Mouse (Mus musculus) ES-Bruce4 (cell line): ENCODE measurements around the gene Tns2. TPM values are rescaled to one million over a fixed set of nuclear protein-coding genes. Genes with fewer than 3 reads are reported as not detected.

Experiments used
- H3K27ac ChIP-seq: 2 replicates; pipeline ENCODE4 v1.5.1; 2012; ENCODE audit warnings: low read length, inconsistent platforms; ENCODE audit not compliant: insufficient read depth
- H3K27me3 ChIP-seq: 2 replicates; pipeline ENCODE4 v1.6.1; 2012; ENCODE audit warnings: mild to moderate bottlenecking, low read length, inconsistent platforms; ENCODE audit not compliant: control insufficient read depth, poor library complexity, insufficient read depth, severe bottlenecking
- H3K36me3 ChIP-seq: 2 replicates; pipeline ENCODE4 v1.6.1; 2012; ENCODE audit warnings: inconsistent platforms, mild to moderate bottlenecking, low read length, moderate library complexity; ENCODE audit not compliant: control insufficient read depth, poor library complexity, insufficient read depth, severe bottlenecking
- H3K4me1 ChIP-seq: one replicate; pipeline ENCODE4 v1.8.1; 2011; ENCODE audit warnings: low read length; ENCODE audit not compliant: control insufficient read depth, insufficient read depth
- H3K4me3 ChIP-seq: 2 replicates; pipeline ENCODE4 v1.5.1; 2011; ENCODE audit warnings: low read depth, mild to moderate bottlenecking, low read length
- H3K9ac ChIP-seq: 2 replicates; pipeline ENCODE4 v1.6.1; 2012; ENCODE audit warnings: low read depth, mild to moderate bottlenecking, inconsistent platforms; ENCODE audit not compliant: poor library complexity, severe bottlenecking
- H3K9me3 ChIP-seq: replicated peaks from 2 replicates; pipeline ENCODE4 v1.6.1; 2012; ENCODE audit warnings: mild to moderate bottlenecking, low read length, inconsistent platforms; ENCODE audit not compliant: control insufficient read depth, poor library complexity, insufficient read depth, severe bottlenecking
- CTCF ChIP-seq: IDR thresholded peaks from one replicate; pipeline ENCODE4 v1.8.1; 2011; ENCODE audit warnings: low read depth, low read length
- EP300 ChIP-seq: IDR thresholded peaks from 2 replicates; pipeline ENCODE4 v1.6.1; 2011; ENCODE audit warnings: low read depth, low read length; ENCODE audit not compliant: insufficient read depth
- POLR2A ChIP-seq: IDR thresholded peaks from one replicate; pipeline ENCODE4 v1.8.1; 2011; ENCODE audit warnings: low read length; ENCODE audit not compliant: insufficient read depth
- polyA plus RNA-seq: library from polyadenylated mRNA; stranded (reverse); fragments of >200 nt; gene quantifications from 2 replicates; pipeline ENCODE4 v1.2.4, GENCODE M21; 2011; ENCODE audit warnings: low read depth; ENCODE audit not compliant: missing spikeins, insufficient read depth, insufficient read length

Tns2 gene
- polyA plus RNA-seq, 1 experiment = 10.4 TPM

DNA sequence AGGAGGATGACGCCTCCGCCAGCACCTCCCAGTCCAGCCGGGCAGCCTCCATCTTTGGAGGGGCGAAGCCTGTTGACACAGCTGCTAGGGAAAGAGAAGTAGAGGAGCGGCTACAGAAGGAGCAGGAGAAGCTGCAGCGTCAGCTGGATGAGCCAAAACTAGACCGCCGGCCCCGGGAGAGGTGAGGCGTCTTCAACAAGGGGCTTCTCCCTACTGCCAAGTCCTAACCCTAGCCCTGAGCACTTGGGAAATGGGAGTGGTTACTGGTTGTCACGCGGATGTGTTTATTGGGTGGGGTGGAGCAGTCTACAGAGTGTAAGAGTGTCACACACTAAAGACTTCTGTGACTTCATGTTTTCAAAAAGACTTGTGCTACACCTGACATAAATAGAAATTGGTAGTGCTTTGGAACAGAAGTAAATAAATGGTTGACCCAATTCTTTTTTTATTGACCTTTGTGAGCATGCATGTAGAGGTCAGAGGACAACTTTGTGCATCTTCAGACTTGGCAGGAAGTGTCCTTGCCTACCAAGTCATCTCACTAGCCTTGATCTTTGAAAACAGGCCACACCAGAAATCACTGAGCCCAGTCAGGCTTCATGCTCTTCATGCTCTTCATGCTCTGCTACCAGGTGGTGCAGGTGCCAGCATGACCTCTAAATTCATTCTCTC, 10.2 kb upstream of the Tns2 start:
- Histone ChIP-seq H3K9ac (no peak overlapping the region), H3K27me3 (no peaks in the 10 kb centered on the region), H3K4me3 (no peak overlapping the region), H3K27ac (no peak overlapping the region), H3K4me1 (no peaks in the 10 kb centered on the region), H3K36me3 (peaks cover 100% of the 10 kb centered on the region), H3K9me3 (no peaks in the 10 kb centered on the region)
- no peak for TF ChIP-seq POLR2A
- TF ChIP-seq CTCF = no peak

DNA sequence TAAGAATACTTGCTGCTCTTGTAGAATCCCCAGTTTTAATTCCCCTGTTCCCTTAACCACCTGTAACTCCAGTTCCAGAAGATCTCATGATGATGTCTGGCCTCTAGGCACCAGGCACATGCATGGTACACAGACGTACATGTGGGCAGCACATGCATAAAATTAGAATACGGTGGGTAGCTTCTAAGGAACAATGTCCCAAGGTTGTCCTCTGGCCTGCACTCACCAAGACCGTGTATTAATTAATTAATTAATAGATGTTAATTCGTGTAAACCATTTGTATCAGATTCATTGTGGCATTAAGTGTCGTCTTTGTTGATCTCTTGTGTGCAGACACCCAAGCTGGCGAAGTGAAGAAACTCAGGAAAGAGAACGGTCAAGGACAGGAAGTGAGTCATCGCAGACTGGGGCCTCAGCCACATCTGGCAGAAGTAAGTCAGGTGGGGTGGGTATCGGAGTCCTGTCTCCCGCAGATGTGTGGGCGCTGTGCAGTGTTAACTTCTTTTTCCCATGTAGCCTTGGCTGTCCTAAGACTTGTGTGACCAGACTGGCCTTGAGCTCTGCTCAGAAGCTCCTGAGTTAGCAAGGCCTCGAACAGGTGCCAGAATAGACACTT, 9.0 kb upstream of the Tns2 start:
- Histone ChIP-seq H3K36me3 (peaks cover 99% of the 10 kb centered on the region), H3K9ac (no peak overlapping the region), H3K9me3 (no peaks in the 10 kb centered on the region), H3K27me3 (no peaks in the 10 kb centered on the region), H3K4me1 (no peaks in the 10 kb centered on the region), H3K4me3 (no peak overlapping the region), H3K27ac (no peak overlapping the region)
- TF ChIP-seq CTCF = no peak
- no peak for TF ChIP-seq EP300
- no peak for TF ChIP-seq POLR2A

DNA sequence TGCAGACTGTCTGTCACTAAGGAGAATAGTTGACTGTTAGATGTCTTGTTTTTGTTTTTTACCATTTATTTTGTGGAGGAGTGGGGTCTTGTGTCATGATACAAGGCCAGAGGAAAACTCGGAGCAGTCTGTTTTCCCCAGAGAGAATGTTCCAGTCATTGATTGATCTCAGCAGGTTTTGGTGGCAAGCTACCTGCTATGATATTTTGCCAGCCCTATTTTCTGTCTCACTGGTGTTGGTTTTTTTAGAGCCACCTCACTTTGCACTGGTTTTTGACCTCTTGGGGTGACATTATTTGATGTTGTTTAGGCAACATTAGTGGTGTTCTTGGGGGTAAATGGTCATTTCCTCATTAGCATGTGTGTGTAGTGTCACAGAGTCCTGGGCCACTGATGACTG, 8.5 kb upstream of the Tns2 start:
- Histone ChIP-seq H3K4me1 (no peaks in the 10 kb centered on the region), H3K27me3 (no peaks in the 10 kb centered on the region), H3K36me3 (peaks cover 94% of the 10 kb centered on the region), H3K9me3 (no peaks in the 10 kb centered on the region), H3K4me3 (no peak overlapping the region), H3K9ac (no peak overlapping the region), H3K27ac (no peak overlapping the region)
- TF ChIP-seq POLR2A = no peak
- TF ChIP-seq CTCF = no peak
- TF ChIP-seq EP300 = no peak

DNA sequence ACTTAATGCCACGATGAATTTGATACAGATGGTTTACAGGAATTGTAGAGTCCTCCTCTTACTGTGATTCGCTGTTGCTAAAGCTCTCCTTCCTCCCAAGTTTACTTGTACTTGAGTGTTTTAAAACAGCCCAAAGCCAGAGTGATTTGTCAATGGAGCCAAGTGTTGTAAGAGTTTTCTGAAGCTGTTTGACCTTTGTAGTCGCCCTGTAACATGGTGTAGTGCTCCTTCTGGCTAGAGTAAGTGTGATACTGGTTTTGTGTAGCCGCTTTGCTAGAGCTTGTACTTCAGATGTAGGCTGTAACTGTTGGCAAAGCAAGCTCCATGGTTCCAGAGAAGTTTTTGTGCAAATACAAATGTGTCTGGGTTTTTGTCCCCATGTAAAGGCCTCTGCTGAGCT, 8.0 kb upstream of the Tns2 start:
- Histone ChIP-seq H3K27me3 (no peaks in the 10 kb centered on the region), H3K27ac (no peak overlapping the region; the same call in 1 of the 2 replicates), H3K9ac (no peak overlapping the region), H3K36me3 (peaks cover 89% of the 10 kb centered on the region), H3K4me3 (no peak overlapping the region), H3K4me1 (no peaks in the 10 kb centered on the region), H3K9me3 (no peaks in the 10 kb centered on the region)
- TF ChIP-seq EP300 = no peak
- TF ChIP-seq POLR2A = no peak
- TF ChIP-seq CTCF = no peak

DNA sequence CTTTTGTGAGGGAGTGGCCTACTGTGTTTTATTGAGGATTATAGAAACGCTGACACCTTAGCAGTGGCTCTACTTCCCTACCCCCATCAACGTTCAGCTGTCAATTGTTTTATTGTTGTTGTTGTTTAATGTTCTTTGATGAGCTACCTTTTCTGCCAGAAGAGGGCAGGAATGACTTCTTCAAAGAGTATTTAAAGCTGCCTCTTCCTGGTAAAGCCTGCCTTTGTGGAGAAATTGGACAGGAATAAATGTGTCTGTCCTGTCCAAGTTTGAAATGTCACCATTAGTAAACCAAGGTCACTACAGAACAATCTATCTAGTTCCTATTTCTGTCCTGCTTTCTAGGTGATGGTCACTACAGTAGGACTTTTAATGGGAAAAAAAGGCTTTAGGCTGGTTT, 6.1 kb upstream of the Tns2 start:
- H3K4me1 ChIP-seq = no peaks in the 10 kb centered on the region
- peaks cover 74% of the 10 kb centered on the region for H3K36me3 ChIP-seq
- no peak for TF ChIP-seq CTCF
- no peak overlapping the region for H3K27ac ChIP-seq
- no peak overlapping the region for H3K9ac ChIP-seq
- no peaks in the 10 kb centered on the region for H3K9me3 ChIP-seq
- no peak overlapping the region for H3K4me3 ChIP-seq
- H3K27me3 ChIP-seq = no peaks in the 10 kb centered on the region

DNA sequence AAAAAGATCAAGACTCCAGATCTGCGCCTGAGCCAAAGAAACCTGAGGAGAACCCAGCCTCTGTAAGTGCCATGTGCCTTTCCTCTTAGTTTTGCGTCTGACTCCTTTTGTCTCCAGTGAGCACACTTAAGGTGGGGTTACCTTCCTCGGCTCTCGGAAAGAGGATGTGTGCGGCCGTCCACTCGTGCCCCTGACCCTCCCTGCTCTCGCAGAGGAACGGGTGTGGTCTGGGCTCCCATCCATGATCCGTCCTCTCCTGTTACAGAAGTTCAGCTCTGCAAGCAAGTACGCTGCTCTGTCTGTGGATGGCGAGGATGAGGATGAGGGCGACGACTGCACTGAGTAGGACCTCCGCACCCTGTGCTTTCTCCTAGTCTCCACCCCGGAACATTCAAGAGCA, 5.2 kb upstream of the Tns2 start:
- Histone ChIP-seq H3K9ac (no peak overlapping the region), H3K27me3 (no peaks in the 10 kb centered on the region), H3K27ac (no peak overlapping the region), H3K4me3 (no peak overlapping the region), H3K36me3 (peaks cover 66% of the 10 kb centered on the region), H3K4me1 (no peaks in the 10 kb centered on the region), H3K9me3 (no peaks in the 10 kb centered on the region)
- no peak for TF ChIP-seq EP300
- no peak for TF ChIP-seq POLR2A
- no peak for TF ChIP-seq CTCF
